Comparison of ENCODE assay signal across 27 mouse cellular contexts in the genomic region with DNA sequence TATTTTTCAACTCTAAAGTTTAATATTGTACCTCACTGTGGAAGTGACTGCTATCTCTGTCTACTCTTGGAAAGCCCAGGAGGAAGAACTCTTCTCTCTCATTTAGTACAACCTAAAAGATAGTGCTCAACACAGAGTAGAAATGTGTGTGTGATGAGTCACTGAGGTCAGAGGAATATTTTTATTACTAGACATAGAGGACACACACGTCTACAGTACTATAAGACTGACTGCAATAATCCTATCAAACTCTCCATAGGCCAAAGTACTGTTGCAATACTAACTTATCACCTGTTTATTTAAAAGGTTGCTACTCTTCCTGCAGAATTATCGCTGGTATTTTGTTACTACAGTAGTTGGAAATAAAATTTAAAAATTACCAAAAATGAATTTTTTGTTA. TPM values are rescaled to one million over a fixed set of nuclear protein-coding genes. Genes with fewer than 3 reads are reported as not detected.
"Had no signal": no experiment of that assay in that cellular context is flagged by ENCODE, and none has a peak within 500 bp of the region (broad histone marks: within the 10 kb centered on the region; RNA-seq: fewer than 3 reads in every experiment).

No protein-coding gene starts in this region.

- H3K9me3 ChIP-seq: embryonic facial prominence, embryonic 10.5 days; embryonic facial prominence, embryonic 12.5 days; embryonic facial prominence, embryonic 13.5 days; embryonic facial prominence, embryonic 15.5 days; forebrain, embryonic 10.5 days; forebrain, embryonic 12.5 days; forebrain, embryonic 13.5 days; forebrain, embryonic 15.5 days had no signal

- H3K27me3 ChIP-seq: embryonic facial prominence, embryonic 12.5 days; embryonic facial prominence, embryonic 13.5 days; embryonic facial prominence, embryonic 15.5 days; forebrain, embryonic 12.5 days; forebrain, embryonic 13.5 days; forebrain, embryonic 15.5 days had no signal

- H3K4me1 ChIP-seq: embryonic facial prominence, embryonic 12.5 days; embryonic facial prominence, embryonic 13.5 days; embryonic facial prominence, embryonic 15.5 days had no signal

- H3K4me3 ChIP-seq: embryonic facial prominence, embryonic 10.5 days; embryonic facial prominence, embryonic 12.5 days; embryonic facial prominence, embryonic 13.5 days; embryonic facial prominence, embryonic 15.5 days; erythroblast, embryonic 14.5 days; forebrain, embryonic 10.5 days; forebrain, embryonic 12.5 days; forebrain, embryonic 13.5 days; forebrain, embryonic 15.5 days; gastrocnemius, adult 2 months; heart, adult 2 months had no signal

- DNase-seq: cerebellum, adult 8-10 months; cerebellum, adult 9-10 months; cerebellum, adult 9-11 months; cerebellum, postnatal 10 days; cerebellum, postnatal 14 days; cerebellum, postnatal 25 days; cerebellum, postnatal 36 days; embryo, embryonic 11 days; forebrain, postnatal 0 days; gastrocnemius, adult 2 months; gastrocnemius, postnatal 10 days; gastrocnemius, postnatal 14 days; gastrocnemius, postnatal 25 days; gastrocnemius, postnatal 36 days; heart, adult 18-20 months; heart, adult 2 months had no signal

- H3K27ac ChIP-seq: embryonic facial prominence, embryonic 10.5 days; embryonic facial prominence, embryonic 12.5 days; embryonic facial prominence, embryonic 13.5 days; embryonic facial prominence, embryonic 15.5 days; forebrain, embryonic 10.5 days; forebrain, embryonic 12.5 days; forebrain, embryonic 13.5 days; forebrain, embryonic 15.5 days; gastrocnemius, adult 2 months; heart, adult 2 months had no signal

- H3K4me2 ChIP-seq: embryonic facial prominence, embryonic 12.5 days; embryonic facial prominence, embryonic 13.5 days; embryonic facial prominence, embryonic 15.5 days; forebrain, embryonic 12.5 days; forebrain, embryonic 13.5 days; forebrain, embryonic 15.5 days had no signal

- H3K9ac ChIP-seq: embryonic facial prominence, embryonic 12.5 days; embryonic facial prominence, embryonic 13.5 days; embryonic facial prominence, embryonic 15.5 days; forebrain, embryonic 12.5 days; forebrain, embryonic 13.5 days; forebrain, embryonic 15.5 days; forebrain, postnatal 0 days had no signal

- ATAC-seq: forebrain, embryonic 13.5 days; forebrain, embryonic 14.5 days; forebrain, embryonic 15.5 days; forebrain, embryonic 16.5 days; forebrain, postnatal 0 days had no signal

RNA-seq across cellular contexts. Expression of a gene that starts 30.2 kb away (rescaled TPM):
- polyA plus RNA-seq: erythroblast, embryonic 14.5 days had no signal
